Mouse (Mus musculus): ENCODE measurements at regions not wholly inside any gene's neighbourhood (a gene's known extent, or its start where the extent isn't known, plus 50 kb on each side); places are given as distances from the start of the nearest gene placed in this dataset.

DNA sequence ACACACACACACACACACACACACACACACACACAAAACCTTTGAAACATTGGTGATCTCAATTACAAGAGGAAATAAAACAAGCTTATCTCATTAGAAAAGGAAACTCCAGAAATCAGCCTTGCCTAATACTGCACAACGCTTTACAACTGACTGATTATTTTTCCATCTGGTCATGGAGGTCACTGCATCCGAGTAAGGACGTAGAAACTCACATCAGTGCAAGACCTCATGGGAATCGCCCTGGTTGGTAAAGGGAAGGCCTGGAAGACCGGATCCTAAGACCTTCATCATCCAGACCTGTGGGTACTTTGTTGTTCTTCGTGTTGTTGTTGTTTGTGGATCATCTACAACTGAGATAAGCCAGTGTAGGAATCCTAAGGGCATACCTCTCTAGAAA is 77.8 kb upstream of the Sestd1 start:
- H3K9me3 ChIP-seq, result no peaks in the 10 kb centered on the region
- no peak for ATAC-seq (ENCODE audit: insufficient read depth, low FRiP score, low read depth)
- H3K27ac ChIP-seq, result no peak overlapping the region
- H3K4me3 ChIP-seq (replicated peaks), result no peak overlapping the region
- 73% methylated on average over 6 of the region's 6 CpGs for WGBS
- no peak overlapping the region for H3K4me2 ChIP-seq
- no peaks in the 10 kb centered on the region for H3K36me3 ChIP-seq
- H3K27me3 ChIP-seq (replicated peaks), result no peaks in the 10 kb centered on the region
- H3K4me1 ChIP-seq, result no peaks in the 10 kb centered on the region
- no peak overlapping the region for H3K9ac ChIP-seq

GRCm38 (mm10) chr2:77356798-77357197 is 76.4 kb upstream of the Sestd1 start:
- no peak for ATAC-seq (ENCODE audit: insufficient read depth, low FRiP score, low read depth)
- no peaks in the 10 kb centered on the region for H3K9me3 ChIP-seq
- no peaks in the 10 kb centered on the region for H3K4me1 ChIP-seq
- H3K36me3 ChIP-seq, result no peaks in the 10 kb centered on the region
- no peak overlapping the region for H3K9ac ChIP-seq
- no peak overlapping the region for H3K27ac ChIP-seq
- 59% methylated on average over 10 of the region's 10 CpGs for WGBS
- H3K27me3 ChIP-seq (replicated peaks), result no peaks in the 10 kb centered on the region
- H3K4me2 ChIP-seq, result no peak overlapping the region
- no peak overlapping the region for H3K4me3 ChIP-seq (replicated peaks)

- Histone ChIP-seq H3K9ac (no peak overlapping the region), H3K27me3 (replicated peaks) (no peaks in the 10 kb centered on the region), H3K4me3 (replicated peaks) (no peak overlapping the region), H3K4me1 (no peaks in the 10 kb centered on the region), H3K4me2 (no peak overlapping the region), H3K36me3 (no peaks in the 10 kb centered on the region), H3K9me3 (no peaks in the 10 kb centered on the region), H3K27ac (no peak overlapping the region)
- no peak; the same call in 1 of the 2 replicates for ATAC-seq (ENCODE audit: insufficient read depth, low FRiP score, low read depth)
- WGBS, result 66% methylated on average over 8 of the region's 8 CpGs
These were observed 71.7 kb upstream of the Sestd1 start for GRCm38 (mm10) chr2:77351987-77352628.

DNA sequence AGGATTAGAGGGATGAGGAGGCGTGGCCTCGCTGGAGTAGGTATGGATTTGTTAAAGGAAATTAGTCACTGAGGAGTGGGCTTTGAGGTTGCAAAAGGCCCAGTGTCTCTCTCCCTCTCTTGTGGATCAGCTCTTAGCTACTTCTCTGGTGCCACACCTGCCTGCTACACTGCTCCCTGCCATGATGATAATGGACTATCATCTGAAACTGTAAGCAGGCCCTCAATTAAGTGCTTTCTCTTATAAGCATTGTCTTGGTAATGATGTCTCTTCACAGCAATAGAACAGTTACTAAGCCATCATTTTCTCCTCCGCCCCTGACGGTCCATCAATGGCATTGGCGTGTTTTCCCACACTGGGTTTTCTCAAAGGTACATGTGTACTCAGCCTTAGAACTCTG is 66.6 kb upstream of the Sestd1 start:
- no peak overlapping the region for H3K4me2 ChIP-seq
- no peak for ATAC-seq (ENCODE audit: insufficient read depth, low FRiP score, low read depth)
- H3K9ac ChIP-seq, result no peak overlapping the region
- no peaks in the 10 kb centered on the region for H3K36me3 ChIP-seq
- no peak overlapping the region for H3K4me3 ChIP-seq (replicated peaks)
- 95% methylated on average over 5 of the region's 5 CpGs for WGBS
- H3K27ac ChIP-seq, result no peak overlapping the region
- no peaks in the 10 kb centered on the region for H3K9me3 ChIP-seq
- H3K27me3 ChIP-seq (replicated peaks), result no peaks in the 10 kb centered on the region
- no peaks in the 10 kb centered on the region for H3K4me1 ChIP-seq

- Histone ChIP-seq H3K9me3 (no peaks in the 10 kb centered on the region), H3K4me1 (no peaks in the 10 kb centered on the region), H3K9ac (no peak overlapping the region), H3K4me3 (replicated peaks) (no peak overlapping the region), H3K36me3 (no peaks in the 10 kb centered on the region), H3K27me3 (replicated peaks) (no peaks in the 10 kb centered on the region), H3K27ac (no peak overlapping the region), H3K4me2 (no peak overlapping the region)
- 84% methylated on average over 16 of the region's 16 CpGs for WGBS
- no peak for ATAC-seq (ENCODE audit: insufficient read depth, low FRiP score, low read depth)
These were observed 63.5 kb upstream of the Sestd1 start for GRCm38 (mm10) chr2:77343736-77344440.

GRCm38 (mm10) chr2:77342416-77342815 is 62.0 kb upstream of the Sestd1 start:
- H3K4me3 ChIP-seq (replicated peaks), result no peak overlapping the region
- H3K4me2 ChIP-seq, result no peak overlapping the region
- H3K36me3 ChIP-seq, result no peaks in the 10 kb centered on the region
- H3K9ac ChIP-seq, result no peak overlapping the region
- H3K27me3 ChIP-seq (replicated peaks), result no peaks in the 10 kb centered on the region
- H3K27ac ChIP-seq, result no peak overlapping the region
- WGBS, result 44% methylated on average over 2 of the region's 2 CpGs
- no peaks in the 10 kb centered on the region for H3K4me1 ChIP-seq
- no peak for ATAC-seq (ENCODE audit: insufficient read depth, low FRiP score, low read depth)
- no peaks in the 10 kb centered on the region for H3K9me3 ChIP-seq

GRCm38 (mm10) chr2:77341575-77342332 is 61.4 kb upstream of the Sestd1 start:
- no peaks in the 10 kb centered on the region for H3K4me1 ChIP-seq
- no peak overlapping the region for H3K4me2 ChIP-seq

GRCm38 (mm10) chr2:77340076-77340475 is 59.7 kb upstream of the Sestd1 start:
- 83% methylated on average over 6 of the region's 6 CpGs for WGBS
- H3K4me3 ChIP-seq (replicated peaks), result no peak overlapping the region
- no peaks in the 10 kb centered on the region for H3K4me1 ChIP-seq
- H3K36me3 ChIP-seq, result no peaks in the 10 kb centered on the region
- no peak overlapping the region for H3K9ac ChIP-seq
- ATAC-seq (ENCODE audit: insufficient read depth, low FRiP score, low read depth), result no peak
- H3K9me3 ChIP-seq, result no peaks in the 10 kb centered on the region
- no peaks in the 10 kb centered on the region for H3K27me3 ChIP-seq (replicated peaks)
- no peak overlapping the region for H3K27ac ChIP-seq
- no peak overlapping the region for H3K4me2 ChIP-seq

More at GRCm38 (mm10) chr2:77341575-77342332, 61.4 kb upstream of the Sestd1 start:
- no peaks in the 10 kb centered on the region for H3K9me3 ChIP-seq
- no peaks in the 10 kb centered on the region for H3K36me3 ChIP-seq
- peak; percentile 53; the same call in 1 of the 2 replicates for ATAC-seq (ENCODE audit: insufficient read depth, low FRiP score, low read depth)
- 42% methylated on average over 12 of the region's 12 CpGs for WGBS
- no peaks in the 10 kb centered on the region for H3K27me3 ChIP-seq (replicated peaks)
- no peak overlapping the region for H3K27ac ChIP-seq
- H3K4me3 ChIP-seq (replicated peaks), result no peak overlapping the region
- no peak overlapping the region for H3K9ac ChIP-seq

DNA sequence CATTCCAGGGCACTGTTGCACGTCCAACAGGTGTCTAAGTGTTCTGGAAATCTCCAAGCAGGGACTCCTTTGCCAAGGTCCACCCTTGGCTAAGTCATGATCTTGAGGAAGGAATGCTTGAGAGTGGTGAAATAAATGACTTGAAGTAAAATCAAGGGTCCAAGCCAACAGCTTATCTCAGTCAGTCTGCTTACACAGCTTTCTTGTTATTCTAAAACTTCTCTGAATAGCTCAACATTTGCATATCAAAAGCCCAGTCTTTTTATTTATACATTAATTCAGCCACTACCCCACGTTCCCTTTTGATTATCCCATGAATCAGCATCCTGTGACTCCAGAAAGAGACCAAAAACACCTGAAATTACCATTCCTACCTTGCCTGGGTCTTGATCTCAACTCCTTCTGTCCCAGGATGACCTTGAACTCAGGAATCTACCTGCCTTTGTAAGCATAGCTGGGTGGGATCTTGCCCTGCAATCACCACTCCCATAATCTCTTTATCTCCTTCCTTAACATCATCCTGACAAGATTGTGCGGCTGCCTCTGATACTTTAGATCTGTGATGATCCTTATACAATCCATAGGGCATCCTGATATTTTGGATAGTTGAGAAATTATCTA is 57.5 kb upstream of the Sestd1 start:
- no peak overlapping the region for H3K27ac ChIP-seq
- H3K4me1 ChIP-seq, result no peaks in the 10 kb centered on the region
- WGBS, result 80% methylated on average over 3 of the region's 3 CpGs
- no peak overlapping the region for H3K4me3 ChIP-seq (replicated peaks)
- H3K9me3 ChIP-seq, result no peaks in the 10 kb centered on the region
- no peak for ATAC-seq (ENCODE audit: insufficient read depth, low FRiP score, low read depth)
- no peaks in the 10 kb centered on the region for H3K27me3 ChIP-seq (replicated peaks)
- no peak overlapping the region for H3K9ac ChIP-seq
- H3K4me2 ChIP-seq, result no peak overlapping the region
- H3K36me3 ChIP-seq, result no peaks in the 10 kb centered on the region

DNA sequence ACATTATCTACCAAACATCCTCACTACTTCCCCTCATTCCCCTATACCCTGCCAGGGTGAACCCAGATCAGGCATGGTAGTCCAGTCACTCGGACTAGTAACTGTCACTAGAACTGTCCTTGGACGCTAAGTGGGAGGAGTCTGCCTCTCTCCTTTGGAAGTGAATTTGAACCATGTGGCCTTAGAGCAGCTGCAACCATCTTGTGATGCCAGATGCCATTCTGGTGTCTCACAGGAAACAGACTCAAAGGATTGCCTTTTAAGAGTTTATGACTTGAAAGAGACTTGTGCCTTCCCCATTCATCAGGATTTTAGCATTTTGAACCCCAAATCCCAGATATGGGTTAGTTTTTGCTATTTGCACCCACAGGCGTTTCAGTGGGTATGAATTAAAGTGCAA is 56.9 kb upstream of the Sestd1 start:
- Histone ChIP-seq H3K27ac (no peak overlapping the region), H3K27me3 (replicated peaks) (no peaks in the 10 kb centered on the region), H3K4me3 (replicated peaks) (no peak overlapping the region), H3K36me3 (no peaks in the 10 kb centered on the region), H3K4me1 (no peaks in the 10 kb centered on the region), H3K9me3 (no peaks in the 10 kb centered on the region), H3K9ac (no peak overlapping the region), H3K4me2 (no peak overlapping the region)
- no peak for ATAC-seq (ENCODE audit: insufficient read depth, low FRiP score, low read depth)
- 74% methylated on average over 3 of the region's 3 CpGs for WGBS

- no peak overlapping the region for H3K27ac ChIP-seq
- H3K36me3 ChIP-seq, result no peaks in the 10 kb centered on the region
- no peak overlapping the region for H3K4me2 ChIP-seq
- WGBS, result 82% methylated on average over 3 of the region's 3 CpGs
- no peak overlapping the region for H3K9ac ChIP-seq
- no peak overlapping the region for H3K4me3 ChIP-seq (replicated peaks)
- H3K4me1 ChIP-seq, result no peaks in the 10 kb centered on the region
- H3K9me3 ChIP-seq, result no peaks in the 10 kb centered on the region
- no peak for ATAC-seq (ENCODE audit: insufficient read depth, low FRiP score, low read depth)
- H3K27me3 ChIP-seq (replicated peaks), result no peaks in the 10 kb centered on the region
These were observed 56.4 kb upstream of the Sestd1 start for GRCm38 (mm10) chr2:77336810-77337209.

- H3K9ac ChIP-seq, result no peak overlapping the region
- no peak overlapping the region for H3K27ac ChIP-seq
- 60% methylated on average over 9 of the region's 9 CpGs for WGBS
- no peaks in the 10 kb centered on the region for H3K27me3 ChIP-seq (replicated peaks)
- H3K4me1 ChIP-seq, result no peaks in the 10 kb centered on the region
- no peak for ATAC-seq (ENCODE audit: insufficient read depth, low FRiP score, low read depth)
- H3K4me3 ChIP-seq (replicated peaks), result no peak overlapping the region
- H3K4me2 ChIP-seq, result no peak overlapping the region
- no peaks in the 10 kb centered on the region for H3K36me3 ChIP-seq
- no peaks in the 10 kb centered on the region for H3K9me3 ChIP-seq
These were observed 54.3 kb upstream of the Sestd1 start for GRCm38 (mm10) chr2:77334706-77335105.

Measured in stomach, embryonic 15.5 days (tissue).